Mouse (Mus musculus): ENCODE measurements around the gene Fkbp9. TPM values are rescaled to one million over a fixed set of nuclear protein-coding genes. Genes with fewer than 3 reads are reported as not detected.

Gene Fkbp9
- total RNA-seq, 2 experiments from 2014 or later: 33.7 to 34.0 TPM

Other genes starting within 250 kb of the Fkbp9 start
- 10 to 100 TPM; 32.4 to 43.2 TPM for gene Lsm5, start 127.3 kb upstream of the Fkbp9 start, total RNA-seq (2021)
- gene Avl9, start 117.2 kb upstream of the Fkbp9 start, total RNA-seq (2021): 10 to 100 TPM; 44.5 to 46.3 TPM
- 10 to 100 TPM; 46.5 to 51.0 TPM for gene Kbtbd2, start 34.2 kb upstream of the Fkbp9 start, total RNA-seq (2021)
- gene Nt5c3, start 91.9 kb downstream of the Fkbp9 start, total RNA-seq (2021): 10 to 100 TPM; 75.5 to 86.2 TPM
- under 1 TPM; 0.30 to 0.72 TPM for gene Vmn1r4, start 92.0 kb downstream of the Fkbp9 start, total RNA-seq (2021)
- gene Vmn1r5, start 138.2 kb downstream of the Fkbp9 start, total RNA-seq (2021): not detected
- gene Vmn1r6, start 165.2 kb downstream of the Fkbp9 start, total RNA-seq (2021): not detected
- not detected for gene Vmn1r7, start 193.3 kb downstream of the Fkbp9 start, total RNA-seq (2021)
- not detected for gene Vmn1r8, start 200.2 kb downstream of the Fkbp9 start, total RNA-seq (2021)
- gene Vmn1r9, start 234.7 kb downstream of the Fkbp9 start, total RNA-seq (2021): not detected

Data from left cerebral cortex, postnatal 4 days (tissue).